Mouse (Mus musculus) small intestine, adult 2 months (tissue): ENCODE measurements around the gene Rufy2.

Experiments used
- CTCF ChIP-seq: fragments of 200-500 bp; IDR thresholded peaks from 2 replicates; pipeline ENCODE4 v1.5.1; 2012; ENCODE audit warnings: low read depth, mild to moderate bottlenecking, control low read depth, inconsistent platforms, low read length, moderate library complexity, mixed read lengths; ENCODE audit not compliant: insufficient replicate concordance, insufficient read length; ENCODE audit errors: extremely low read depth
- POLR2A ChIP-seq: fragments of 200-500 bp; IDR thresholded peaks from 2 replicates; pipeline ENCODE4 v1.6.1; 2012; ENCODE audit warnings: low read depth, mild to moderate bottlenecking, control low read depth, inconsistent platforms, low read length, moderate library complexity

GRCm38 (mm10) chr10:63063365-63063764 lies 83.3 kb downstream of the Rufy2 start:
- TF ChIP-seq CTCF (no peak), POLR2A (no peak)
